Mouse (Mus musculus) neutrophil, adult 65 days (primary cell): ENCODE measurements around the gene Arhgap40. TPM values are rescaled to one million over a fixed set of nuclear protein-coding genes. Genes with fewer than 3 reads are reported as not detected.

Experiments used
- total RNA-seq: library from RNA; stranded (reverse); gene quantifications from 2 replicates; pipeline ENCODE4 v1.2.4, GENCODE M21; 2023

Gene Arhgap40
- total RNA-seq = not detected in 2 replicates

GRCm38 (mm10) chr2:158512528-158512927, at the start of gene Arhgap40:
TSS of gene Arhgap40 (plus strand) at chr2:158512796.

DNA sequence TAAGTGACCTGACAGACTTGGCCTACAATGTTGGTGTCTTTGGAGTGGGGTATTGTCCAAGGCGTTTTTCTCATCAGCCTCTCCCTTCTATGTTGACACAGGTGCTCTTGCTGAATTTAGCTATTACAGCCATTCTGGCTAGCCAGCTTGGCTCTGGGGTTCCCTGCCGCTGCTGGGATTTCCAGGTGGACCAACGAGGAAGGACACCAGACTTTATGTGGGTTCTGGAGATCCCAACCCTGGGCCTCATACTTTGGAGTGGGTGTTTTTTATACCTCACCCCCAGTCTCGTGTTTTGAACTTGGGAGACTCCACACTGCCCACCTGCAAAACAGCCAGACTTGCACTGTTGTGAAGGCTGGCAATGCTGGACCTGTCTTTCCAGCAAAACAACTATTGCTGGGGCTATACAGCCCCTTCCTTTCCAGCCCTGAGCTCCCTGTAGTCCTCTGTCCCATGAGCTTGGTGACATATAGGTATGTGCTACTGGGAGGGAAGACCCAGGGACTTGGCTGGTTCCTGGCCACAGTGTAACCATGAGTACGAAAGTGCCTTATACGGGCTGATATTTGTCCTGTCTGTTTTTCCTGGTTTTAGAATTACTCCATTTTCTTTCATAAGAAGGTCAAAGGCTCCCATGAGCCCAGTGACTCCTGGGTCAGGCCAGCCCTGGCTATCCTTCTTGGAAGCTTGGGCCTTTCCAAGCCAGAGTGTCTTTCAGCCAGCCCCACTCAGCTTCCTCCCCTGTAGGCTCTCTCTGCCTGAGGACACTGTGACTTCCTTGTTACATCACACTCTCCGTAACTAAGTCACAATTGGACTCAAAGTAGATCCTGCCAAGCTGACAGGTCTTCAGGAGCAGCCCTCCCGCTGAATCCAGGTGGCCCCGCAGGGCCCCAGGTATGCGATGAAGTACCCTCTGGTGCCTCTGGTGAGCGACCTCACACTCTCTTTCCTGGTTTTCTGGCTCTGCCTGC, 10.5 kb upstream of the Arhgap40 start, which contains the start of gene Adig:
Gene Adig, plus strand, starts transcription at position 777 of the 977 bp plus-strand sequence.

Other genes starting within 250 kb of the Arhgap40 start
- gene Lbp, start 206.3 kb upstream of the Arhgap40 start, total RNA-seq = 55.5 and 69.7 TPM in 2 replicates
- not detected in 2 replicates for gene Snhg11, start 137.2 kb upstream of the Arhgap40 start, total RNA-seq
- 38.8 and 56.2 TPM in 2 replicates for gene Ralgapb, start 102.9 kb upstream of the Arhgap40 start, total RNA-seq
- gene Adig, start 10.2 kb upstream of the Arhgap40 start, total RNA-seq = not detected in 2 replicates
- 0.38 and 0.41 TPM in 2 replicates for gene Slc32a1, start 98.0 kb downstream of the Arhgap40 start, total RNA-seq
- 24.6 and 34.5 TPM in 2 replicates for gene Actr5, start 112.1 kb downstream of the Arhgap40 start, total RNA-seq
- gene Ppp1r16b, start 152.6 kb downstream of the Arhgap40 start, total RNA-seq = 2.0 and 3.2 TPM in 2 replicates